Mouse (Mus musculus) liver, postnatal 0 days (tissue): ENCODE results near the gene Fgf13.

Experiments
- CTCF ChIP-seq: sonication (generic); IDR thresholded peaks from 2 replicates; pipeline ENCODE4 v1.5.1; 2016; ENCODE audit warnings: antibody characterized with exemption, low read depth
- EP300 ChIP-seq: IDR thresholded peaks from 2 replicates; pipeline ENCODE4 v1.6.1; 2016; ENCODE audit warnings: antibody characterized with exemption, low read depth, mild to moderate bottlenecking

- TF ChIP-seq CTCF: no peak
- no peak for TF ChIP-seq EP300
These were observed 385.5 kb downstream of the Fgf13 start for GRCm38 (mm10) chrX:59182323-59182722.
